Mouse (Mus musculus) ES-E14 (cell line): ENCODE measurements around the gene Tenm3. TPM values are rescaled to one million over a fixed set of nuclear protein-coding genes. Genes with fewer than 3 reads are reported as not detected.

Source experiments
- DNase-seq: peaks from one replicate; pipeline ENCODE4 v3.0.0-alpha.2; 2013; ENCODE audit warnings: low read depth, low spot score
- H3K27ac ChIP-seq: 2 replicates; pipeline ENCODE4 v1.5.1; 2012; ENCODE audit warnings: low read depth, mild to moderate bottlenecking, low read length, moderate library complexity, mixed read lengths; ENCODE audit not compliant: poor library complexity, insufficient read depth, severe bottlenecking
- H3K36me3 ChIP-seq: 2 replicates; pipeline ENCODE4 v1.6.1; 2012; ENCODE audit warnings: mild to moderate bottlenecking, low read length, moderate library complexity, mixed read lengths; ENCODE audit not compliant: control insufficient read depth, poor library complexity, insufficient read depth, severe bottlenecking
- H3K4me1 ChIP-seq, 2 experiments: fragments of 150-350 bp in 1 of 2; sonication (generic) in 1 of 2; 2 replicates each; pipeline ENCODE4 v1.6.1; 2012; ENCODE audit warnings: low read length in 2 of 2, mild to moderate bottlenecking in 1 of 2, mixed read lengths in 1 of 2; ENCODE audit not compliant: control insufficient read depth in 2 of 2, insufficient read depth in 2 of 2, poor library complexity in 1 of 2
- H3K4me3 ChIP-seq, 2 experiments: fragments of 150-350 bp in 1 of 2; sonication (generic) in 1 of 2; 2 replicates each; pipeline ENCODE4 v1.5.1; 2012; ENCODE audit warnings: low read length in 2 of 2, low read depth in 1 of 2, mild to moderate bottlenecking in 1 of 2, mixed read lengths in 1 of 2; ENCODE audit not compliant: insufficient read depth in 1 of 2, poor library complexity in 1 of 2, severe bottlenecking in 1 of 2
- H3K9ac ChIP-seq: 2 replicates; pipeline ENCODE4 v1.6.1; 2012; ENCODE audit warnings: low read depth, mild to moderate bottlenecking, low read length, mixed read lengths; ENCODE audit not compliant: poor library complexity, insufficient read depth, severe bottlenecking
- H3K9me3 ChIP-seq: fragments of 150-350 bp; sonication (generic); 2 replicates; pipeline ENCODE4 v1.6.1; 2012; ENCODE audit warnings: low read depth, mild to moderate bottlenecking, low read length; ENCODE audit not compliant: control insufficient read depth, insufficient read depth
- CHD2 ChIP-seq: IDR thresholded peaks from 2 replicates; pipeline ENCODE4 v1.6.1; 2014; ENCODE audit warnings: mild to moderate bottlenecking, low read depth, low read length, inconsistent platforms
- HCFC1 ChIP-seq: IDR thresholded peaks from 2 replicates; pipeline ENCODE4 v1.6.1; 2012; ENCODE audit warnings: low read length, inconsistent platforms, borderline replicate concordance; ENCODE audit not compliant: insufficient read depth
- MAFK ChIP-seq: IDR thresholded peaks from 2 replicates; pipeline ENCODE4 v1.6.1; 2014; ENCODE audit warnings: mild to moderate bottlenecking, low read depth, low read length, inconsistent platforms; ENCODE audit not compliant: insufficient read depth
- ZC3H11A ChIP-seq: IDR thresholded peaks from 2 replicates; pipeline ENCODE4 v1.6.1; 2012; ENCODE audit warnings: low read depth, mild to moderate bottlenecking, inconsistent platforms, low read length, borderline replicate concordance
- ZNF384 ChIP-seq: IDR thresholded peaks from 2 replicates; pipeline ENCODE4 v1.6.1; 2012; ENCODE audit warnings: low read depth, low read length, inconsistent platforms
- in situ Hi-C, 2 experiments: fragments of 600-800 bp; cut with MboI; formaldehyde crosslinking; loops; one replicate each; pipeline ENCODE4 v1.15.1; 2025; ENCODE audit warnings: low sequenced_read_pairs in 2 of 2, inconsistent platforms in 1 of 2; ENCODE audit not compliant: unreplicated experiment in 2 of 2
- total RNA-seq: library from RNA; depleted of rRNA; stranded (reverse); fragments of 300-350 nt; gene quantifications from 2 replicates; pipeline ENCODE4 v1.2.3, GENCODE M21; 2012

The Tenm3 gene
- total RNA-seq, 1 experiment = 33.5 TPM

GRCm38 (mm10) chr8:48530916-48531570, 312.7 kb downstream of the Tenm3 start:
- DNase-seq = no peak
- no peak overlapping the region for H3K4me3 ChIP-seq
- no peak overlapping the region for H3K27ac ChIP-seq
- H3K4me1 ChIP-seq = no peaks in the 10 kb centered on the region
- in situ Hi-C loops = no loop called here
- H3K9me3 ChIP-seq = no peaks in the 10 kb centered on the region
- no peak overlapping the region for H3K9ac ChIP-seq
- TF ChIP-seq HCFC1 (no peak), ZNF384 (no peak), CHD2 (no peak), ZC3H11A (no peak), MAFK (no peak)
- no peaks in the 10 kb centered on the region for H3K36me3 ChIP-seq

GRCm38 (mm10) chr8:48527418-48527817, 316.3 kb downstream of the Tenm3 start:
- DNase-seq = no peak
- no peak overlapping the region for H3K4me3 ChIP-seq
- in situ Hi-C loops = no loop called here
- no peaks in the 10 kb centered on the region for H3K4me1 ChIP-seq
- TF ChIP-seq HCFC1 (no peak), MAFK (no peak), ZNF384 (peak; percentile 76; the same call in 1 of the 2 replicates), ZC3H11A (no peak)
- no peak overlapping the region for H3K9ac ChIP-seq
- H3K27ac ChIP-seq = no peak overlapping the region
- H3K36me3 ChIP-seq = no peaks in the 10 kb centered on the region
- no peaks in the 10 kb centered on the region for H3K9me3 ChIP-seq

DNA sequence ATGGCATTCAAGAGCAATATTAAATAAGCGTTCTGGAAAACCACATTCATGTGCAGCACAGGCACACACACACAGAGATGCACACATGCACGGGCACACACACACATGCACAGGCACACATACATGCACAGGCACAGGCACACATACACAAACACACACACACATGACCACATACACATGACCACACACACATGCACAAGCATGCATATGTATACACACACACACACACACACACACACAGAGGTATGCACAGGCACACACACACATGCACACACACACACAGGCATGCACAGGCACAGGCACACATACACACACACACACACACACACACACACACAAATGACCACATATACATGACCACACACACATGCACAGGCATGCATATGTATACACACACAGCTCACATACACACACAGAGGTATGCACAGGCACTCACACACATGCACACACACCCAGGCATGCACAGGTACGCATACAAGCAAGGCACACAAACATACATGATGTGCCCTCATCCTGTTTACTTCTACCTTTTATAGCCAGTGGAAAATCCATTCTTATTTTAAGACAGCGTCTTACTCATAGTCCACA, 321.1 kb downstream of the Tenm3 start:
- Histone ChIP-seq H3K9me3 (no peaks in the 10 kb centered on the region), H3K4me1 (no peaks in the 10 kb centered on the region), H3K4me3 (no peak overlapping the region), H3K36me3 (no peaks in the 10 kb centered on the region), H3K9ac (no peak overlapping the region), H3K27ac (no peak overlapping the region)
- DNase-seq = no peak
- in situ Hi-C loops = no loop called here
- no peak for TF ChIP-seq ZC3H11A
- TF ChIP-seq ZNF384 = no peak
- no peak for TF ChIP-seq HCFC1
- TF ChIP-seq MAFK = no peak
- no peak for TF ChIP-seq CHD2

DNA sequence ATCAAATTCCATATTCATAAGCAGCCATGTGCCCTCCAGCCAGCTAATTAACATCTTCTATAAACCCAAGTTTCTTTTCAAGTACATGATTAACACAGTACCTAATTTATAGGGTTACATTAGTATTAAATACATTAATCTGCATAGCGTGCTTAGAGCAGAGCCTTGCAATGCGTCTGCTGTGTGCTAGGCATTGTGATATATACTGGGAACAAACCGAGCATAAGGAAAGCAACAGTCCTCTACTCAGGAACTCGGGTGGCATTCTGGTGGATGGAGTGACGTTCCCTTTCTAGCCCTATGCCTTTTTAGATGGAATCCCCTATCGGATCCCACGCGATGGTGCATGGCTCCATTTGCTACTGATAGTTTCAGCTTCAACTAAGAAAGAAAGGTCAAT, 321.7 kb downstream of the Tenm3 start:
- DNase-seq = no peak
- Histone ChIP-seq H3K4me1 (no peaks in the 10 kb centered on the region), H3K4me3 (no peak overlapping the region), H3K9me3 (no peaks in the 10 kb centered on the region), H3K27ac (no peak overlapping the region), H3K9ac (no peak overlapping the region), H3K36me3 (no peaks in the 10 kb centered on the region)
- TF ChIP-seq ZC3H11A (no peak), ZNF384 (no peak), HCFC1 (no peak), CHD2 (no peak), MAFK (no peak)
- in situ Hi-C loops = no loop called here

- in situ Hi-C loops = no loop called here
- TF ChIP-seq MAFK (no peak), HCFC1 (no peak), CHD2 (no peak), ZNF384 (no peak), ZC3H11A (no peak)
- no peaks in the 10 kb centered on the region for H3K36me3 ChIP-seq
- H3K9ac ChIP-seq = no peak overlapping the region
- DNase-seq = no peak
- no peak overlapping the region for H3K4me3 ChIP-seq
- no peak overlapping the region for H3K27ac ChIP-seq
- no peaks in the 10 kb centered on the region; a peak in 1 of 4 replicates for H3K4me1 ChIP-seq
- no peaks in the 10 kb centered on the region for H3K9me3 ChIP-seq
These were observed 326.3 kb downstream of the Tenm3 start for GRCm38 (mm10) chr8:48517431-48517830.
